Mouse (Mus musculus): Measurements from ENCODE around the gene Clec4g.
A peak's percentile ranks its signal among the peaks of the same experiment; 100 is the strongest.
"Not testable (repeated sequence)": the region's sequence is repeated elsewhere in the genome, so short reads cannot be mapped to it uniquely, and the experiment has no call there.

Clec4g gene

DNA sequence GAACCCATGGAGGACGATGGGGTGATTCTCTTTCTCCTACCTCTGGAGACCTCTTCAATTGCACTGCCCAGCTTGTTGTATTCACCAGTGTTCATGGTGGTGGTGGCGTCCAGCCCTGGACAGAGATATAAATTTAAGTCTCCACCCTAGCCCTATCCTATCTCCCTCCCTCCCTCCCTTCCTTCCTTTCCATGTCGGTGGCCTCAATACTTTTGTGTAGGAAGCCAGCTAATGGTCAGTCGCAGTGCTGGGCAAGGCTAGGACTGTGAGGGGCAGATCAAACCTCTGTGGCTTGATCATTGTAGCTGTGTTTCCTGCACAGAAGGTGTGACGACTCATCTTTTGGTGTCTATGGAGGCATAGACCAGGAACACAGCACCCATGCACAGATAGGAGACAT, at the start of gene Clec4g:
Gene Clec4g, minus strand, starts transcription at position 101 of the 400 bp plus-strand sequence.
- no peak for DNase-seq (ENCODE audit: low spot score in 2 of 2)

DNA sequence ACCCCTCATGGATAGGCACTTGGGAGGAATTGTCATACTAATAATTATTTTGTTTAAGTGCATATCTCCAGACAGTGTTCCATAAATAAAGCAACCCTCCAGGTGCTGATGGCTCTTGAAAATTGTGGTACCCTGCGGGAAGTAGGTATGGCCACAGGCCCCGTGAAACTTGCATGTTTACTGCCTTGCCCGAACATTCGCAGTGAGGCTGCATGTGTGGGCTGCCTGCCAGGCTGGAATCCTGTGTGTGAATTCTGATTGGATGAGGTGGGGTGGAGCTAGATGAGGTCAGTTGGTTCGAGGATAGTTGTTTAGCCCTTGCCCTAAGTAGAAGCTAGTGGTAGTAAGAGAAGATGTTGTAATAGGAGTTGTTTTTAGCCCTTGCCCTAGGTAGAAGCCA, 48.2 kb upstream of the Clec4g start:
- DNase-seq (ENCODE audit: low spot score in 2 of 2), result not testable (repeated sequence)

DNA sequence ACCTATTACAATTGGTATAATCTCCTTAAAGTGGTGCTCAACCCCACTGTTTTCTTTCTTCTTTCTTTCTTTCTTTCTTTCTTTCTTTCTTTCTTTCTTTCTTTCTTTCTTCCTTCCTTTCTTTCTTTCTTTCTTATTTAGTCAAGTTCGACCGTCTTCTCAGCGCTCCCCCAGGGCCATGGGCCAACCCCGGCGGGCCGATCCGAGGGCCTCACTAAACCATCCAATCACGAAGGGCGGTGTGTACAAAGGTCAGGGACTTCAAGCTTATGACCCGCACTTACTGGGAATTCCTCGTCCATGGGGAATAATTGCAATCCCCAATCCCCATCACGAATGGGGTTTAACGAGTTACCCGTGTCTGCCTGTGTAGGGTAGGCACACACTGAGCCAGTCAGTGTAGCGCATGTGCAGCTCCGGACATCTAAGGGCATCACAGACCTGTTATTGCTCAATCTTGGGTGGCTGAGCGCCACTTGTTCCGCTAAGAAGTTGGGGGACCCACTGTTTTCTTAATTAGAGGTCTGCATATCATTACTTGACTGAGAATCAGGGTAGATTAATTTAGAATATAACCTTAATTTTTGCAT, 33.9 kb upstream of the Clec4g start:
- DNase-seq (ENCODE audit: low spot score in 2 of 2), result no peak

DNA sequence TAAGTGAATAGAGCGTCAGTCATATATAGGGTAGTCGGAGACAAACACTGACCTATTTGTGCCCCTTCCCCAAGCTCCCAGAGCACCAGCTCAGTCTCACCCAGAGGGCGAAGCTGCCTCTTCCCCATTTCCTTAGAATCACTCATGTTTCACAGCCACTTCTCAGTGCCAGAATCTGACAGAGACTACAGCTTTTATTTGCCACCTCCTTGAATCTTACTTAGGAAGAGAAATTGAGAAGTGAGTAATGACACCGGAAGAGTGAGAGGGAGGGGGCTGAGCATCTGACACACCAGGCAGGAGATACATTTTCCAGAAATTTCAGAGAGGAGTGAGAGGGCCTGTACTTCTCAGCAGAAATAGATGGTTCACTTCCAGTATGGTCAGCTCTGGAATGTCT, 28.3 kb upstream of the Clec4g start, which contains the start of gene Cd209a:
Gene Cd209a, minus strand, starts transcription at position 224 of the 400 bp plus-strand sequence.
- no peak for DNase-seq (ENCODE audit: low spot score in 2 of 2)

DNA sequence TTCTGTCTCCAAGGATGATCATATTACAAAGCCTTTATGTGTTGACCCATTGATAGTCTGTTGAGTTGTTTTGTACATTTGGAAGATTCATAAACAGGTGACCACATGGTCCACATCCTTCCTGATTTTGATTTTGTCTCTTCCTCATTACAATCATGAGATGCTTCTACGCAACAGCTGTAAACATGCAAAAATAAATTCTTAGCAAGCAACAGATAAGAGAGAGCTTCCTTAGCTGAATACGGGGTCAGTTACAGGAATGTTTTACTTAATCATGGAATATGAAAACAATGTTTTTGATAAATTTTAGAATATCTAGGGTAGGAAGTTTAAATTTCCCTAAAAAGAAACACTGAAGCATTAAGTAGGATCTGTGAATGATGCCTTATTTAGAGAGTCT, 16.5 kb upstream of the Clec4g start:
- DNase-seq (ENCODE audit: low spot score in 2 of 2), result no peak

DNA sequence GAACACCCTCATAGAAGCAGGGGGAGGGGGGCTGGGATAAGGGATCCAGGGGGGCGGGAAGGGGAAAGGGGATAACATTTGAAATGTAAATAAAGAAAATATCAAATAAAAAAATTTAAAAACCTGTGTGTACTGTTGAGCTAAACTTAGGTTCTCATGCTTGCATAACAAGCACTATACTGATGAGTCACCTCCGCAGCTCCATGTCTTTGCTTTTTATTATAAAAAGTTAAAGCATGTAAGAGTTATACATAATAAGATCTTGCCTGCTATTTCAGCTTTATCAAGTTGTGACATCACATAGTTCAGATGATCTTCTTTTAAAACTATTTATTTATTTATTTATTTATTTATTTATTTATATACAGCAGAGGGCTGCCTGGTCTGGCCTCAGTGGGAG, 15.1 kb upstream of the Clec4g start:
- no peak for DNase-seq (ENCODE audit: low spot score in 2 of 2)

DNA sequence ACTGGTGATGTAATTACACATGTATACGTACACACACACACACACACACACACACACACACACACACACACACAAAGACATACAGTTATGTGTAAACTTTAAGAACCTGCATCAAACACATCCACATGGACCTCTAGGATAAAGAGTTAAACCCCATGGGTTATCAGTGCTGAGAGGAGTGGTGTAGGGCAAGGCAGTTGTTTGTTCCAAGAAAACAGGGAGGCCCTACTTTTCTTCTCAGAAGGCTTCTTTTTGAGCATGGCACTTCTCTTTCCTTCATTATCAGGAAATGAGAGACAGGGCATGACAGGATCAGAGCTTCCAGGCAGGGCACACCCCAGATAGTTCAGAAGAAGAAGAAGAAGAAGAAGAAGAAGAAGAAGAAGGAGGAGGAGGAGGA, 13.6 kb upstream of the Clec4g start:
- DNase-seq (ENCODE audit: low spot score in 2 of 2), result no peak

DNA sequence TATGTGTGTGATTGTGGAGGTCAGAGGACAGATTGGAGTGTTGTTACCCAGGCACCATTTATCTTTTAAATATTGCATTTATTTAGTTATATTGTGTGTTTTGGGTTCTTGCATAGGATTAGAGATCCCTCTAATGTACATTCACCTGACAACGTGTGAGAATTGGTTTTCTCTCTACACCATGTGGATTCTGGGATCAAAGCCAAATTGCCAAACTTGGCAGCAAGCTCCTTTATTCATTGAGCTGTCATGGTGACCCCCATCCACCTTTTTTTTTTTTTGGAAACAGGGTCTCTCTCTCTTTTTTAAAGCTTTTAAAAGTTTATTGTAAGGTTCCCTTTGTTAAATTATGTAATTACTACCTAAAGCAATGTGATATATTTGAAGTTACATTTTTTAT, 590 bp upstream of the Clec4g start:
- no peak for DNase-seq (ENCODE audit: low spot score in 2 of 2)

DNA sequence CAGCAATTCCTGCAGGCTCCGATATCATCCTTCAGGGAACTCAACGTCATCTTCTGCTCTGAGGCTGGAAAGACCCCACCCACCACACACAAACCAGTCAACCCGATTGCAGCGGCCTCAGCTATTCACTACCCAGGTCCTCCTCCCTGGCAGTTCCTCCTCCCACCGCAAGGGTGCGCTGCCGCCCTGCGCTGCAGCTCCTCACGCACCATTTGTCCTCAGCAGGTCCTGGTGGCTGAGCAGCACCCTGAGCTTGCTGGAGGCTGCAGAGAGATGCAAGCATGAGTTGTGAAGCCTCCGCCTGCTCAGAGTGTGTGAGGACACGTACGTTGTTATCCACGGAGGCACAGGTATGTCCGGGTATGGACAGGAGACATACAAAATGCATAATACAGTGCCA, 1.9 kb downstream of the Clec4g start:
- DNase-seq (ENCODE audit: low spot score in 2 of 2), result peak in 1 of 2 experiments; percentile 72

DNA sequence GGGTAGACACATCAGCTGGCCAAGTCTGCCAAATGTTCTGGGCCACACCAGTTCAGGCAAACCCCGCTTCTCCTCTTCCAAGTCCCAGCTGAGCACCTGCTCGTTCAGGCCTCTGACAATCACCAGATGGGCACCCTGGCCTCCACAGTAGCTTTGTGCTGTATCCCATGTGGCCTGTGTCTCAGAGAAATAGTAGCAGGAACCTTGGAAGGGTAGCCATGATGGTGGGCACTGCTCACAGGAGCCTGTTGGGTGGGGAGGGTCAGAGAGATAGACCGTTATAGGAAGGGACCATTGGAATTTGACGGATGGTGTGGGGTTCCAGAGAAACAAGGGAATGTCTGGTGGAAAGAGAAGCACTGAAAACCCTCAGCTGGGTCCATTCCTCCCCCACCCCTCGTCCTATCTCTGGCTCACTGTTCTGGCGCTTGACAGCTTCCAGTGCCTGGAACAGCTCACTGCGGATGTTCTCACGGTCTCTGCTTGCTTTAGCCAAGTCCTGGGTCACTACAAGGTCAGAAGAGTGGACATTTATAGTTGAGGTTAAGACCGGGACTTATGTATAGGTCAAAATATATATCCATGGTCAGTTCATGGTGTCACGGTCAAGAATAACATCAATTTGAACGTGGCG, 3.0 kb downstream of the Clec4g start:
- no peak for DNase-seq (ENCODE audit: low spot score in 2 of 2)

DNA sequence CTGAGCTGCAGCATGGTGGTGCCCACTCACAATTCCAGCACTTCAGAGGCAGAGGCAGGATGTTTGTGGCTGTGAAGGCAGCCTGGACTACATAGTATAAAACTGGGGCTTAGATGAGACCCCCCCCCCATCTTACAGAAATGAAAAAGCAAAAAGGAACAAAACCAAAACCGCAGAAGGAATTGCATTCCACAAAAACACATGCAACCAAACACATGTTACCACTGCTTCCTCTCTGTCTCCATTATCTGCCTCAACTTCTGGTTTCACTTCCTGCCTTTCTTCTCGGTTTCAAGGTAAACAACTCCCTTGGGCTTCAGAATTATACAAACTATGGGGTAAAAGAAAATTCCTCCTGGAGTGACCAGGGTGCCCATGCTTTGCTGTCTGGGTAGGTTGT, 8.8 kb downstream of the Clec4g start:
- no peak for DNase-seq (ENCODE audit: low spot score in 2 of 2)

DNA sequence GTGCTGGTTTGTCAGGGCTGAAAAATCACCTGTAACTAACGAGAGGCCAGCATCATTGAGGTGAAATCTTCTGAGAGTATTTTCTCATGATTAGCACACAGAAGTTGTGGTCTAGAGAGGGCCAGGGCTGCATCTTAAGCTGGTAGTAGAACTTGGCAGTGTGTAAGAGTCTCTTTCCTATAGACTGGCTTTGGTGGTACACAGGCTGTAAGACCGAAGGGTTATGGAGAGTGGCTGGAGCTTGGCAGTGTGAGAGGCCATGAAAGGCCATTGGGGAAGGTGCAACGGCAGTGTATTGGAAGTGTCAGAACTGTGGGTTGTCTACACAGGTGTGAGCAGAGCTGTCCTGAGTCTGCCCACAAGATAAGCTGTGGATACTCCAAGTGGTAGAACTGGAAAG, 10.1 kb downstream of the Clec4g start:
- DNase-seq (ENCODE audit: low spot score in 2 of 2), result no peak

DNA sequence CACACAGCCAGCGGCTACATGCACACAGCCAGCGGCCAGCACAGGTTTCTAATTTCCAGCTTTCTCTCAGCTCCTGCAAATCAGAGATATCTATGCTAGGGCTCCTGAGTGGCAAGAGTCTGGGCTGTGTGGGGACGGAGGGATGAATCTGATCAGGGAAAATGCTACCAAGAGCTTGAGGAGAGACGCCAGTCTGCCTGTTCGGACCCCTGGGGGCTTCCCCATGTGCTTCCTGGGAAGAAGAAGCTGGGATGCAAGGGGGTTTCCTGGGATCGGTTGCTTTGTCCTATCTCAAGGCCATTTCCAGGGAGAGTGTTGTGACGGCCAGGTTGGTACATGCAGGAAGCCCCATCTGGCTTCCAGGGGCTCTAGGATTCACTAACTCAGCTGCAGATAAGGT, 12.8 kb downstream of the Clec4g start:
- no peak for DNase-seq (ENCODE audit: low spot score in 2 of 2)

DNA sequence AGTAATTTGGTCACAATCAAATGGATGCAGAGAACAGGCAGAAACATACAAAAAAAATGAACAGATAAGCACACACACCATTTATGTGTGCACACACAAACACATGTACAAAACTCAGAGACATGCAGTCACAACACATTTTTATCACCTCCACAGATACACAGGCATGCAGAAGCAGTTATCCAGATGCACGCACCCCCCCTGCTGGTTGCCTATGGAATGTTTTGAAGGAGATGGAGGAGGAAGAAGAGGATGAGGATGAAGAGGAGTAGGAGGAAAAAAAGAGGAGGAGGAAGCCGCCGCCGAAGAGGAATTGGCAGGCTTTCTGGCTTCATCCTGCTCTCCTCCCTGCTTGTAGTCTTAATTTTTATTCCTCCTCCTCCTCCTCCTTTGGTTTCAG, 14.7 kb downstream of the Clec4g start:
- DNase-seq (ENCODE audit: low spot score in 2 of 2), result no peak

DNA sequence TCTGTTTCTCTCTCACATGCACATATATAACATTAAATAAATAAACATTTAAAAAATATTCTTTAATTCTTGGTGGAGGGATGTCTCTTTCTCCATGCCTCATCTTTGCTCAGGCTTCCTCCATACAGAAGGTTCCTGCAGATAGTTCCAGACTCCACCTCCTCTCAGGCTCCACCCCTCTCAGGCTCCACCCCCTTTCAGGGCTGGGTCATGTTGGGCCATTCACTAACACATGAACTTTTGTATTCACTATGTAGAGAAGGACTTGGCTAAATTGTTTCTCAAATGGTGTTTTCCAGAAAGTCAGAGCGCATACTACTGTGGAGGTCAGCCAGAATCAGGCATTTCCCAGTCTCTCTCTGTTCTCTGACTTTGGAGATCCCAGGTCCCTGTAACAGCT, 19.0 kb downstream of the Clec4g start:
- DNase-seq (ENCODE audit: low spot score in 2 of 2), result no peak

DNA sequence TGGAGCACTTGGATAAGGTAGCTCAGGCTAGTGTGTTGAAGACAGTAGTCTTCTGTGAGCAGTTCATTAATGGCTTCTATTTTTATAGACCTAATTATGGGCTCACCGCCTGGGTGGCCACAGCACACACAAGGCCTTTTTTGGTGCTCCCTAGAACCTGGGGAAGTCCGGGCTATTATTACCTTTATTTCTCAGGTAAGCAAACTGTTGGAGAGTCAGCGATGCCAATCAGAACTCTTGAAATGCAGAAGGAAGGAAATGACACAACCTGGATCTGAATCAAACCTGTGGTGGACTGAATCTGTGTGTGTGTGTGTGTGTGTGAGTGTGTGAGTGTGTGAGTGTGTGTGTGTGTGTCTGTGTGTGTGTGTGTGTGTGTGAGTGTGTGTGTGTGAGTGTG, 26.3 kb downstream of the Clec4g start, which contains the start of gene Fcer2a:
Gene Fcer2a, minus strand, starts transcription at position 55 of the 400 bp plus-strand sequence.
- DNase-seq (ENCODE audit: low spot score in 2 of 2), result no peak

DNA sequence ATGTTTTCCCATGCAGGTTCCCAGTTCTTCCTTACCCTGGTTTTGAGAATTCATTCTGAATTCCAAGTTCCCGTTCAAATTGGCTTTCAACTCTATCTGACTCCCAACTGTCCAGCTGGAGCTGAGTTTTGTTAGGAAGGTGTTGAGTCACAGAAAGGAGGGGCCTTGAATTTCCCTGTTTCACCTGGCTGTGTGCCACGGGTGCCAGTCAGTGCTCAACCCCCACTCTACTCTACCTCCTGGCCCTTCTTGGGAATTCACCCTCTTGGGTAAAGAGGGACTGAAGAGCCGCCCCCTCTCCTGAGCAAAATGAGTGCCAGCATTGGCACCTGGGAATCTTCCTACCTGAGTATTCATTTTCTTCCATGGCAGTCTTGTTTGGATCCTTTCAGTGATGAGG, 29.7 kb downstream of the Clec4g start:
- DNase-seq (ENCODE audit: low spot score in 2 of 2), result no peak

DNA sequence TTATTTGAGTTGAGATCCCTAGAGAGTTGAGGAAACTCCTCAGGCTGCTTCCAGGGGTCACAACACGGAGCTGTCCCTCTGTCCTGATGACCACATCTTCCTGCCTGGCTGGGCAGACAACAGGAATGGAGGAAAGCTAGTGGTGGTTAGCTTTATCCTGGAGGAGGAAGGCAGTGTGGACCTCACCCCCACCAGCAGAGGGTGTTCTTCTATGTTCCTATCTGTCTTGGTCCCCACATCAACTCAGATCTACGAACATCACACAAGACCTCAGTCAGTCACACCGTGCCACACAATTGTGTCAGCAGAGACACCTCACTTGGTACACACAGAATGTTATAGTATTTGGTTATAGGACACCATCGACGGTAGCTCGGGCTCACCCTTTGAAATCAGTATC, 32.9 kb downstream of the Clec4g start:
- DNase-seq (ENCODE audit: low spot score in 2 of 2), result no peak

DNA sequence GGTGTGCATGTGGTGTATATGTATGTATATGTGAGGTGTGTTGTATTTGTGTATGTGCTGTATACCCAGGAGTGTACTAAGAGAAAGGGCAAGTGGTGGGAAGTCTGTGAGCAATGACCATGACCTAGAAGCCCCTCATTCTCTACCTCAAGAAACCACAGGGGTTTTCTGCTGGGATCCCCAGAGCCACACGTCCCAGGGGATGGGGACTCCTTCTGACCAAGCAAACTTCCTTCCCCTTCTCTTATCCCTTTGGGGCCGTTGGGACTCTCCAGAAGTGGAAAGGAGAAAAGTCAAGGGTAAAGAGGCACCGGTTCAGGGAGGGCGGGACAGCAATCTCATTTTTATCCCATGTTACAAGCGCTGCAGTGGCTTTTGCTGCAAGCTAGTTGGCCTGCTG, 35.0 kb downstream of the Clec4g start:
- DNase-seq (ENCODE audit: low spot score in 2 of 2), result no peak

DNA sequence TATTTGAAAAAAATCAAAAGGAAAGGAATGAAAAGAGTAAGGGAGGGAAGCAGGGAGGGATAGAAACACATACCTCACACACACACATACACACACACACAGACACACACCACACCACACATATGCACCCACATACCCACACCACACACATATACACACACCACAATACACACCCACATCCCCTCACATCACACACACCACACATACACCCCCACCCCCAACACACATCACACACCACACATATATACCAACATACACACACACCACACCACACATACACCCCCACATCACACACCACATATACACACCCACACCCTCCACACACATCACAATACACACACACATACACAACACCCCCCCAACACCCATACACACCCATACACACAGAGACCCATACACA, 35.9 kb downstream of the Clec4g start:
- no peak for DNase-seq (ENCODE audit: low spot score in 2 of 2)

DNA sequence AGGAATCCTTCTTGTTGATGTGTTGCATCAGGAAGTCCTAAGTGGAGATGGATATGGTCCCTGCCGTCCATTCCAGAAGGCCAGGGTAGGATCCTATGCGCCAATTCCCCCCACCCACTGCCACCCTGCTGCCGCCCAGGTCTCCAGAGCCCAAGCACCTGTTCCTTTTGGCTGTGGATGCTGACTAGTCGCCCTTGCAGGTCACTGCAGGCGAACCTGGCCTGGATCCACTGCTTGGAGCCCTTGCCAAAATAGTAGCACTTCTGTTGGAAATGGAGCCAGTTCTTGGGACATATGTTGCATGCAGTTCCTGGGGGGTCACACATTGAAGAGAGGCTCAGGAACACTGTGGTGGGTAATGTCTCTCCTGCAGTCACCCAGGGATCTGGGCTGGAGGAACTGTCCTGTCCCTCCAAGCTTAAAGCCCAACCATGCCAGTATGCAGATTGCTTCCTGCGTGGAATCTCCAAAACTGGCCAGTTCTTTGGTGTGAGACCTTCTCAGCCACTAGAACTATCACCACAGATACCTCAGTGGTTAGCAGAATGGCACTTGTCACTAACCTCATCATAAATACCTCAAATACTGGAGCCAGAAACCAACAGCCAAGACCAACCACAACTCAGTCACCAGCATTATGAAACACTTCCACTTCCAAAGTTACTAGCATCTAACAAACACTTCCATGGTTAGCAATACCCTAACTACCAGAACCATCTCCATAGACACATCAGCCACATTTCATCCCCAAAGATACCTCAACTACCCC, 36.9 kb downstream of the Clec4g start:
- DNase-seq (ENCODE audit: low spot score in 2 of 2), result no peak

DNA sequence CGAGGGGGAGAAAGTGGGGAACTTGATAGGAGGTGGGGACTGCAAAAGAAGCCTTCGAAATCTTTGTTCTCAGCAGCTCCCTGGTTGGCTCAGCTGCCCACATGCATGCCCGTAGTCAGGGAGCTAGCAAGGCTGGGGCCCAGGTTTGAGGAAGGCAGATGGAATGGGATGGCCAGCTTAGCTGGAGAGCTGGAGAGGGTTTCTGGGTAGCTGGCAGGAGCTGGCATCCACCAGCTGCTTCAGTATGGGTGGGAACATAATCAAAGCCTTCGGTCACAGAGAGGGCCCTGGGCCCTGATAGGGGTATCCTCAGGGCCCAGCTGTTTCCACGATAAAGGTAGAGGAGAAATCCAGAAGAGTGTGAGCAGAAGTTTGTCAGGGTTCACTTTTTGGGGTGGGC, 38.0 kb downstream of the Clec4g start:
- no peak for DNase-seq (ENCODE audit: low spot score in 2 of 2)

DNA sequence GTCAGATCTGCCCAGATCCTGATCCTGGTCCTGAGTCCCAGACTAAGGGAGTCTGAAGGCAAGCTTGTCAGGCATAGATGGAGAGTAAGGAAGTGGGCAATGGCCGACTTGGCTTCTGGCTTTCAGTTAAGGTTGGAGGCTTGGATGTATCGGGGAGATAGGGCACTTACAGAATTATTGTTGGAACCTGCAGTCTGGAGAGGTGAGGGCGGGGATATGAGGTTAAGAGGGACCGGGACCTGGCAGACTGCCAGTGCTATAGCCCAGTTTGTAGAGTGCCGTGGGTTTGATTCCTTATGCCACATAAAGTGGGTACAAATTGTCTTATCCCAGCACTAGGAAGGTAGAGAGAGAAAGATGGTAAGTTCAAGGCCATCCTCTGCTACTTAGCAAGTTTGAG, 40.8 kb downstream of the Clec4g start:
- no peak for DNase-seq (ENCODE audit: low spot score in 2 of 2)
